Mouse (Mus musculus): ENCODE results near the gene Src. TPM values are rescaled to one million over a fixed set of nuclear protein-coding genes. Genes with fewer than 3 reads are reported as not detected.

The Src gene
- total RNA-seq, 1 experiment from 2014 or later = 0.47 TPM

DNA sequence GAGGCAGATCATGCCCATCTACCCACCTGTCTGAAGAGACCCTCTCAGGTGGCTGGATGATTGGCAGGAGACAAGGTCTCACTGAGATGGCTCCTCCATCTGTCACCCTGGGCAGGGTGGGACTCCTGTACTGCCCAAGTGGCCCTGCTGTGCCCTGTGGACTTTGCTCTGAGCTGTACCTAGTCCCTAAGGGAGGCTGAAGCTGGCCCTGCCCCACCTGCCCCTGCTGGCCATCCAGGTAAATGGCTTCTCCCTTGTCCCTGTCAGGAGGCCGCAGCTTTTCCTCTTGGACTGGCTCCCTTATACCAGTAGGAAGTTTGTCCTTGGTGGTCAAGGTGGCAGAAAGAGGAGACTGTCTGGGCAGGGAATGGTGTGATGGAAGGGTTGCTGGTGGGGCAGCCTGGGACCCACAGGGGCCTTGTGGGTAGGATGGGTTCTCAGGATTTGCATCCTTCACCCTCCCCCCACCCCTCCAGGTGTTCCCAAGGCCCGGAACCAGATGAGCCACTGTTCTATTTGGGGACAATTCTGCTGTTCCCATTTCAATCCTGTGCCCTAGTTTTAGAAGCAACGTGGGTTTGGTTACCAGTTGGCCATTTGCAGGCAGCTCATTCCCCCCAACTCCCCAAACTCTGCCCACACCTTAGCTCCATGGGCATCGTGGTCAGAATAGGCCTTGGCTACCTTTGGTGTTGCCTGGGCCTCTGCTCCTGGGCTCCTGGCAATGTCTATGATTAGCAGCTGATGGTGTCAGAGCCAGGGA lies 12.6 kb downstream of the Src start:
- ATAC-seq (ENCODE audit: extremely low read depth, insufficient number of reproducible peaks, low FRiP score, poor library complexity, severe bottlenecking) = no peak

- no peak for ATAC-seq (ENCODE audit: extremely low read depth, insufficient number of reproducible peaks, low FRiP score, poor library complexity, severe bottlenecking)
These were observed 13.7 kb downstream of the Src start for GRCm38 (mm10) chr2:157431912-157432311.

GRCm38 (mm10) chr2:157432476-157432875 lies 14.2 kb downstream of the Src start:
- ATAC-seq (ENCODE audit: extremely low read depth, insufficient number of reproducible peaks, low FRiP score, poor library complexity, severe bottlenecking) = no peak

DNA sequence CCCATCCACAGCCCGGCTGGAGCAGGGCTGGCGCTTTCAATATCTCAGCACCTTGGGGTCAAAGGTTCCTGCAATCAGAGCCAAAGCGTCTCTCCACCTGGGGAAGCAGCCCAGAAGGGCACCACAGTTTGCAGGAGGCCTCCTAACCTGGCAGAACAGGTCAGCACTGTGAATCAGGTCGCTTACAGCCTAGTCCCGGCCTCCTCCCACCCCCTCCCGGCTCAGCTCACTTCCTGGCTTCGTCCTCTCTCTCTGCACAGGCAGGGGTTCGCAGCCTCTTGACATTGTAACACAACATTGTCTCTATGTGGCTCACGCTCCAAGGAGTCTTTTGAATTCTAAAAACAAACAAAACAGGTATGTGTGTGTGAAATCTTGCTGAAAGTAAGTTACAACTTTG lies 15.8 kb downstream of the Src start:
- ATAC-seq (ENCODE audit: extremely low read depth, insufficient number of reproducible peaks, low FRiP score, poor library complexity, severe bottlenecking) = no peak

- ATAC-seq (ENCODE audit: extremely low read depth, insufficient number of reproducible peaks, low FRiP score, poor library complexity, severe bottlenecking) = no peak
These were observed 16.3 kb downstream of the Src start for GRCm38 (mm10) chr2:157434497-157434896.

DNA sequence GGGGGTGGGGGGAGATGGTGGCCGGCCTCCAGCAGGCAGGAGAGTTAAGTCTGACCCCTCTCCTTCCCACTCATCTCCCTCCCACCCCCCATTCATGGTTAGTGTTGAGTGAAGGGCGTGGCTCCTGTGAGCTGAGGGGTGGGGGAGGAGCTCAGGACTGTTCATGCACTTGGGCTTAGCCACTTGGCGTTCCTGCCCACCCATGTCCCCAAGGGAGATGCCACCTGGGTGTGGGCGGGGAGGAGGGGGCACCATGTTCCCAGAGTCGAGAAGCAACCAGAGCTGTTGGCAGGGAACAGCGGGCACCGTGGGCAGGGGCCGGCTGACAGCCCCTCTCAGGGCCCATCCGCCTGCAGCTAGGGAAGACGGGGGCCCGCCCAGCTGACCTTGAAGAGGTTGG lies 18.3 kb downstream of the Src start:
- no peak for ATAC-seq (ENCODE audit: extremely low read depth, insufficient number of reproducible peaks, low FRiP score, poor library complexity, severe bottlenecking)

DNA sequence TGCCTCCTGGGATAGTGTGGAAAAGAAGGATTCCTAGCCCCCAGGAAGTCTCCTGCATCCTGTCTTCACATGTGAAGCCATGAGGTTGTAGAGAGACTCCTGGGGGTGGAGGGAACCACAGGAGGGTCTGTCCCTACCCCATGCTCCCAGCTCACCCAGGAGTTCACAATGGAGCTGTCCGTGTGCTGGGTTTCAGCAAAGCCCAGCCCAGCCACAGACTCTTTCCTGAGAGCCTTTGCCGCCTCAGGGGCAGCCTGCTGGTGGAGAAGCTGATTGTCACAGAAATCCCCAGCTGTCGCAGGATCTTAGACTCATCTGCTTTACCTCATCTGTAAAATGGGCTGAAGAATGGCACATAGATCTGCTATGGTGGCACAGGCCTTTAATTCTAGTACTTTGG lies 18.9 kb downstream of the Src start:
- no peak for ATAC-seq (ENCODE audit: extremely low read depth, insufficient number of reproducible peaks, low FRiP score, poor library complexity, severe bottlenecking)

DNA sequence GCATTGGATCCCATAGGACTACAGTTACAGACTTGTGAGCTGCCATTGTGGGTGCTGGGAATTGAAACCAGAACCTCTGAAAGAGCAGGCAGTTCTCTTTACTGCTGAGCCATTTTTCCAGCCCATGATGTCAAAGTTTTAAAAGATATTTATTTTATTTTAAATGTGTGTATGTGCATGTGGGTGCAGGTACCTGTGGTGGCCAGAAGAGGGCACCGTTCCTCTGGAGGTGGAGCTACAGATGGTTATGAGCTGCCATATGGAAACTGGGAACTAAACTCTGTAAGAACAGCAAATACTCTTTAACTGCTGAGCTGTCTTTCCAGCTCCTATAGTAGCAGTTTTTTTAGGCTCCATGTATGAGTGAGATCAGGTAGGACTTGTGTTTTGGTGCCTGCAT lies 23.1 kb downstream of the Src start:
- ATAC-seq (ENCODE audit: extremely low read depth, insufficient number of reproducible peaks, low FRiP score, poor library complexity, severe bottlenecking) = no peak

DNA sequence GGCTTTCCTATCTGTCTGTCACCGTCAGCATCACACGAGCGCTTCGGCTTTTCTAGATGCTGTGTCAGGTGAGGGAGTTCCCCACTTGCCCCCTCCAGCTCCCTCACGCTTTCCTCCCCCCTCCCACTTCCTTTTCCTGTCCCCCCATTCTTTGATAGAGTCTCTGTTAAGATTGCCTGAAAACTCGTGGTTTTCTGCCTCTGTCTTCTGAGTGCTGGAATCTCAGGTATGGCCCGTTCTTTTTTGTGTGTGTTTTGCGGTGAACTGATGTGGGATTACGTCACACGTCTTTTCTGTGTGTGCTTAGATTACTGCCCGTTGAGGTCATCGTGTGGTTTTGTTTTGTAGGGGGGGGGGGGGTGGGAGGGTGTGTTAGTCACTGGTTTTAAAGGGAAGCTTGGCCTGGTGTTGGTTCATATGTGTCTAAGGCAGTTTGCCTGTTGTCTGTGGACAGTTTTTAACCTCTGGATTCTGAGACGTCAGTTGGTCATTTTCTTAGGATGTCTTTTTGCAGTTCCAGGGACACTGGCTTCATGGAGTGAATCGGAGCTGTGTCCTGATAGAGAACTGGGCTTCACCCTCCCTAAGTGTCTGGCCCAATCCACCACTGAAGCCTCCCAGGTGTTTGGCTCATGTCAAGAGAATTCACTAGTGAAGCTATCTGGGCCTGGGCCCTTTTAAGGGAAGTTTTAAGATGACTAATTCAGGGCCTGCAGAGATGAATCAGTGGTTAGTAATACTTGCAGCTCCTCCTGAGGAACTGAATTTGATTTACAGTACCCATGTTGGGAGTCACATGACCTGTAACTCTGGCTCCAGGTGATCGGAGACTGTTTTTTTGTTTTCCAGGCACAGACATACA lies 29.3 kb downstream of the Src start:
- peak; percentile 71 for ATAC-seq (ENCODE audit: extremely low read depth, insufficient number of reproducible peaks, low FRiP score, poor library complexity, severe bottlenecking)

DNA sequence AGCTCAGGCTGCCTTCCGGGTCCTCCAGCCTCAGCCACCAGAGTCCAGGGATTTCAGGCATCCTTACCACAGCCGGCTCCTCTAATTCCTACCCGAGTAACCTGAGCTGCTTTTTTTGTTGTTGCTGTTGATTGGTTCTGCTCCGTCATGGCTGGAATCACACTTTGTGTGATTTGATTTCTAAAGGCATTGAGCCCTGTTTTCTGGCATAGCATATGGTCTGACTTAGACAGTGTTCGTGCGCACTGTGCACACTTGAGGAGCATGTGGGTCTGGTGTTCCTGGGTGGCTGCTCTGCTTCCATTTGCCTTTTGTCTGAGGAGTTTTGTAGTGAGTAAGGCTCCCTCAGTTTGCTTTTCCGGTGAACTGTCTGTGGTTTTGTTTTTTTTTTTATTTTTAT lies 30.1 kb downstream of the Src start:
- ATAC-seq (ENCODE audit: extremely low read depth, insufficient number of reproducible peaks, low FRiP score, poor library complexity, severe bottlenecking) = no peak

DNA sequence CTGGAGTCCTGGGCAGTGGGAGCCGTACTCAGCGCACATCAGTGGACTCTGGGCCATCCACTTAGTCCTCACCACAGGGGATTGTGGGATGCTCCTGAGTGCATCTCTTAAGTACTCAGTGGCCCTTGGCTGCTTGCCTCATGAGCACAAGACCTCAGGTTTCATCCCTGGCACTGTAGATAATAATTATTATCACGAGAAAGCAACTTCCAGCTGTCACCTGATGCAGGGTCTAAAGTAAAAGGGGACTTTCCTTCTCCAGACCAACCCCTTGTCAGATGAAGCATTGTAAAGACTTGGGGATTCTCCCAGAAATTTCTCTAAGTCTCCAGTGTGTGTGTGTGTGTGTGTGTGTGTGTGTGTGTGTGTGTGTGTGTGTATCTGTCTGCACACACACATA lies 32.7 kb downstream of the Src start:
- no peak for ATAC-seq (ENCODE audit: extremely low read depth, insufficient number of reproducible peaks, low FRiP score, poor library complexity, severe bottlenecking)

- no peak for ATAC-seq (ENCODE audit: extremely low read depth, insufficient number of reproducible peaks, low FRiP score, poor library complexity, severe bottlenecking)
These were observed 33.3 kb downstream of the Src start for GRCm38 (mm10) chr2:157451372-157452040.

- ATAC-seq (ENCODE audit: extremely low read depth, insufficient number of reproducible peaks, low FRiP score, poor library complexity, severe bottlenecking) = peak; percentile 72
These were observed 39.0 kb downstream of the Src start for GRCm38 (mm10) chr2:157457100-157457806.

DNA sequence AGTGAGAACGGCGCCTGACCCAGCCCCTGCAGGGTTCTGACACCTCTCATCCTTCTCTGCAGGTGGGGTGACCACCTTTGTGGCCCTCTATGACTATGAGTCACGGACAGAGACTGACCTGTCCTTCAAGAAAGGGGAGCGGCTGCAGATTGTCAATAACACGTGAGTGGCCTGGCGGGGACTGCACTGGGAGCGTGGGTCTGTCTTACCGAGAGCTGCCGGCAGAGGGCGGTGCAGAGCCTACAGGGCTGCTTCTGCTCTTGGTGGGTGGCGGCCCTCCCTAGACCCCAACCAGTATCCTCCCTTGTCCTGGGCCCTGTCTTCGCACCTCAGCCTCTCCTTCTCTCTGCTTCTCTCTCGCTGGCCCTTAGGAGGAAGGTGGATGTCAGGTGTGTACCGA lies 40.2 kb downstream of the Src start:
- peak; percentile 36; the same call in 1 of the 2 replicates for ATAC-seq (ENCODE audit: extremely low read depth, insufficient number of reproducible peaks, low FRiP score, poor library complexity, severe bottlenecking)

DNA sequence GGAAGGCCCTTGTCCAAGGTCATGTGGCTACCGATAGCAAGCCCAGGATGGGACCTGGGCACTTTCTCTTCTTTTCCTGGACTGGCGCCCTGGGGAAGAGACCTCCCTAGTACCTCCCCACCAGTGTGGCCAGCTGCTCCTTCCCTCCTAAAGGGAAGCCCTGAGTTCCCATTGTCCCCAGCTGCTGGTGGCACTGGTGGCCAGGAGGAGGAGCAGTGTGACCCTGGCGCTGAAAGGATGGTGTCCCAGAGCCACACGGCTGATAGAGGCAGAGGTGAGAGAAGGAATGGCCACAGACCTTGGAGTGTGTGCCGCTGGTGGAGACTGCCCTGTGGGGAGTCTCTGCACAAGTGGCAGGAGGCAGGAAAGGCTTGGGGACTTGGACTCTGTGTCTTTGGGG lies 41.5 kb downstream of the Src start:
- no peak for ATAC-seq (ENCODE audit: extremely low read depth, insufficient number of reproducible peaks, low FRiP score, poor library complexity, severe bottlenecking)

DNA sequence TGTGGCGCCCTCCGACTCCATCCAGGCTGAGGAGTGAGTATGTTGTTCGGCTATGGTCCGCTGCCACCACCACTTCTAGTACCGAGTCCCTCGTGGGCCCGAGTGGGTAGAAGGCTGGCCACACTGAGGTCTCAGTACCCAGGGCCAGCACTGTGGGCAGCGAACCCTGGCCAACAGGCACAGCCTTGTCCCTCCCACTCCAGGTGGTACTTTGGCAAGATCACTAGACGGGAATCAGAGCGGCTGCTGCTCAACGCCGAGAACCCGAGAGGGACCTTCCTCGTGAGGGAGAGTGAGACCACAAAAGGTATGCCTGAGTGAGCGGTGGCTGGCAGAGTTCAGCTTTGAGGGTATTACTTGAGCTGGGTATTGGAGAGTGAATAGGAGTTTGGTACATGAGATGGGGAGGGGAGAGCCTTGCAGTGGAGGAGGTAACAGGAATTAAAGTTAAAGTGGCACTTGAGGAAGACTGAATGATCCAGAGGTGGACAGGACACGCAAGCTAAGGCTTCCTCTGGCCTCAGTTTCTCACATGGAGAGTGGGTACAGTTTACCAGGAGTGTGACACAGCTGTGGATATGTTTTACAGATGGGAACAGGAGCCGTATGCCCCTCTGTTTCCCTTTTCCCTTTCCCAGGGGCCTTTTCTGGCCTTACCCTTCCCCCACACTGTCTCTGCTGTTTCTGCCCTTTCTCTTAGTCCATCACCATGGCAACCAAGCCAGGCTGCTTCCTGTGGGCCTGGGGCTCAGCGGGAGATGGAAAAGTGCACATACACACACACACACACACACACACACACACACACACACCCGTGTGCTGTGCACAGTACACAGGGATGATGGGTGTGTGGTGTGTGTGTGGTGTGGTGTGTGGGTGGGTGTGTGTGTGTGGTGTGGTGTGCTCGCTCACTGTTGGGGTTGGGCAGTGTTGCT lies 44.8 kb downstream of the Src start:
- ATAC-seq (ENCODE audit: extremely low read depth, insufficient number of reproducible peaks, low FRiP score, poor library complexity, severe bottlenecking) = no peak

- no peak for ATAC-seq (ENCODE audit: extremely low read depth, insufficient number of reproducible peaks, low FRiP score, poor library complexity, severe bottlenecking)
These were observed 45.9 kb downstream of the Src start for GRCm38 (mm10) chr2:157463887-157464745.
